Mouse (Mus musculus) liver, adult 2 months (tissue): ENCODE data around the gene Rpl10a. TPM values are rescaled to one million over a fixed set of nuclear protein-coding genes. Genes with fewer than 3 reads are reported as not detected.

Experiments used
- DNase-seq: peaks from one replicate; pipeline ENCODE4 v3.0.0-alpha.2; 2011; ENCODE audit warnings: low read depth, low spot score; ENCODE audit errors: extremely low read depth
- H3K27ac ChIP-seq: fragments of 200-500 bp; replicated peaks from 2 replicates; pipeline ENCODE4 v1.5.1; 2012; ENCODE audit warnings: low read depth, mild to moderate bottlenecking, control low read depth, inconsistent platforms, low read length; ENCODE audit not compliant: insufficient read depth
- H3K27me3 ChIP-seq: fragments of 200-500 bp; 2 replicates; pipeline ENCODE4 v1.6.1; 2012; ENCODE audit warnings: mild to moderate bottlenecking, moderate library complexity, low read length, inconsistent platforms; ENCODE audit not compliant: control insufficient read depth, insufficient read depth
- H3K36me3 ChIP-seq: fragments of 200-500 bp; 2 replicates; pipeline ENCODE4 v1.6.1; 2012; ENCODE audit warnings: low read length, inconsistent platforms; ENCODE audit not compliant: control insufficient read depth, insufficient read depth
- H3K4me1 ChIP-seq: fragments of 200-500 bp; 2 replicates; pipeline ENCODE4 v1.6.1; 2011; ENCODE audit warnings: low read length; ENCODE audit not compliant: control insufficient read depth, insufficient read depth
- H3K4me3 ChIP-seq: fragments of 200-500 bp; 2 replicates; pipeline ENCODE4 v1.5.1; 2011; ENCODE audit warnings: low read depth, mild to moderate bottlenecking, control low read depth, low read length, moderate library complexity; ENCODE audit not compliant: insufficient read depth
- H3K79me2 ChIP-seq: fragments of 200-500 bp; 2 replicates; pipeline ENCODE4 v1.6.1; 2012; ENCODE audit warnings: inconsistent platforms, mild to moderate bottlenecking, low read length, moderate library complexity; ENCODE audit not compliant: control insufficient read depth, insufficient read depth
- H3K9ac ChIP-seq: fragments of 200-500 bp; 2 replicates; pipeline ENCODE4 v1.6.1; 2012; ENCODE audit warnings: low read depth, mild to moderate bottlenecking, control low read depth, inconsistent platforms, low read length
- CTCF ChIP-seq: fragments of 200-500 bp; IDR thresholded peaks from 2 replicates; pipeline ENCODE4 v1.5.1; 2011; ENCODE audit warnings: low read depth, low read length, control low read depth
- POLR2A ChIP-seq: fragments of 200-500 bp; IDR thresholded peaks from 2 replicates; pipeline ENCODE4 v1.6.1; 2011; ENCODE audit warnings: low read length, control low read depth; ENCODE audit not compliant: insufficient read depth; ENCODE audit errors: extremely low read depth
- WGBS: fragments of 180-500 bp; shearing (Covaris S2); methylation state at CpG from one replicate; pipeline ENCODE4 v1.1.7; 2018; 5-methylcytosine and 5-hydroxymethylcytosine counted together
- polyA plus RNA-seq: library from polyadenylated mRNA; depleted of rRNA; stranded (reverse); fragments of >200 nt; gene quantifications from 2 replicates; pipeline ENCODE4 v1.2.3, GENCODE M21; 2012
- total RNA-seq: library from RNA; depleted of rRNA; stranded (reverse); fragments of >200 nt; gene quantifications from 2 replicates; pipeline ENCODE4 v1.2.3, GENCODE M21; 2014

Rpl10a gene
- total and polyA plus RNA-seq, 2 experiments, result 497 to 1,137 TPM

GRCm38 (mm10) chr17:28360531-28361277 lies 32.4 kb downstream of the Rpl10a start:
- no peak for DNase-seq
- H3K9ac ChIP-seq, result no peak overlapping the region
- WGBS, result 82% methylated on average over 9 of the region's 9 CpGs
- H3K4me3 ChIP-seq, result no peak overlapping the region
- H3K27me3 ChIP-seq, result peaks cover 28% of the 10 kb centered on the region; the same call in 1 of the 2 replicates
- H3K4me1 ChIP-seq, result no peaks in the 10 kb centered on the region
- no peaks in the 10 kb centered on the region for H3K36me3 ChIP-seq
- H3K27ac ChIP-seq, result no peak overlapping the region
- no peaks in the 10 kb centered on the region for H3K79me2 ChIP-seq
- TF ChIP-seq POLR2A, result no peak
- no peak for TF ChIP-seq CTCF

- 48% methylated on average over 11 of the region's 11 CpGs for WGBS
- Histone ChIP-seq H3K79me2 (no peaks in the 10 kb centered on the region), H3K4me1 (no peaks in the 10 kb centered on the region), H3K4me3 (no peak overlapping the region), H3K36me3 (no peaks in the 10 kb centered on the region), H3K27ac (no peak overlapping the region), H3K27me3 (peaks cover 28% of the 10 kb centered on the region; the same call in 1 of the 2 replicates), H3K9ac (no peak overlapping the region)
- TF ChIP-seq CTCF (no peak), POLR2A (no peak)
- DNase-seq, result no peak
These were observed 33.8 kb downstream of the Rpl10a start for GRCm38 (mm10) chr17:28361921-28362652.

- no peaks in the 10 kb centered on the region for H3K36me3 ChIP-seq
- H3K9ac ChIP-seq, result no peak overlapping the region
- WGBS, result 10% methylated on average over 24 of the region's 25 CpGs
- no peak for TF ChIP-seq CTCF
- TF ChIP-seq POLR2A, result no peak
- no peaks in the 10 kb centered on the region for H3K79me2 ChIP-seq
- H3K27ac ChIP-seq, result no peak overlapping the region
- H3K4me1 ChIP-seq, result no peaks in the 10 kb centered on the region
- DNase-seq, result no peak
- no peak overlapping the region for H3K4me3 ChIP-seq
- H3K27me3 ChIP-seq, result peaks cover 28% of the 10 kb centered on the region; the same call in 1 of the 2 replicates
These were observed 34.5 kb downstream of the Rpl10a start for GRCm38 (mm10) chr17:28362653-28363292.

GRCm38 (mm10) chr17:28363507-28363906 lies 35.2 kb downstream of the Rpl10a start:
- DNase-seq, result no peak
- Histone ChIP-seq H3K27ac (no peak overlapping the region), H3K36me3 (no peaks in the 10 kb centered on the region), H3K27me3 (peaks cover 28% of the 10 kb centered on the region; the same call in 1 of the 2 replicates), H3K9ac (no peak overlapping the region), H3K4me3 (no peak overlapping the region), H3K4me1 (no peaks in the 10 kb centered on the region), H3K79me2 (no peaks in the 10 kb centered on the region)
- WGBS, result 29% methylated on average over 6 of the region's 6 CpGs
- TF ChIP-seq POLR2A (no peak), CTCF (no peak)

GRCm38 (mm10) chr17:28365122-28365521 lies 36.9 kb downstream of the Rpl10a start, which contains the start of gene Tulp1:
TSS of gene Tulp1 (minus strand) at chr17:28365222.
- Histone ChIP-seq H3K36me3 (no peaks in the 10 kb centered on the region), H3K27me3 (peaks cover 24% of the 10 kb centered on the region; the same call in 1 of the 2 replicates), H3K4me3 (no peak within 1 kb of the TSS), H3K79me2 (no peaks in the 10 kb centered on the region), H3K9ac (no peak within 1 kb of the TSS), H3K27ac (no peak within 1 kb of the TSS), H3K4me1 (no peaks in the 10 kb centered on the region)
- TF ChIP-seq POLR2A (no peak), CTCF (no peak)
- no peak for DNase-seq
- 68% methylated on average over 8 of the region's 8 CpGs for WGBS
